ENCODE assay signal across 23 mouse cellular contexts in genomic region chr19:47135568-47135967, GRCm38 (mm10). TPM values are rescaled to one million over a fixed set of nuclear protein-coding genes. Genes with fewer than 3 reads are reported as not detected.
"Had no signal": no experiment of that assay in that cellular context is flagged by ENCODE, and none has a peak within 500 bp of the region (broad histone marks: within the 10 kb centered on the region; RNA-seq: fewer than 3 reads in every experiment).

No protein-coding gene starts in this region.

- H3K27me3 ChIP-seq: midbrain, embryonic 15.5 days had no signal

- DNase-seq: kidney, adult 8-10 months; kidney, postnatal 25 days; layer of hippocampus, adult 9-11 months; liver; lung, adult 2 months; lung, postnatal 36 days; retina, postnatal 1 day; right cerebral cortex, postnatal 14 days; thymus, adult 2 months; thymus, postnatal 25 days had no signal

- H3K4me2 ChIP-seq: limb, embryonic 12.5 days; liver, embryonic 15.5 days; midbrain, embryonic 11.5 days; midbrain, embryonic 15.5 days; neural tube, embryonic 13.5 days had no signal

- ATAC-seq: lung, postnatal 0 days; midbrain, embryonic 15.5 days had no signal

- H3K4me3 ChIP-seq: limb, embryonic 12.5 days; liver, embryonic 15.5 days; midbrain, embryonic 15.5 days; neural tube, embryonic 13.5 days had no signal

- H3K27ac ChIP-seq: limb, embryonic 12.5 days; liver, embryonic 15.5 days; midbrain, embryonic 15.5 days; neural tube, embryonic 13.5 days had no signal

- H3K9me3 ChIP-seq: limb, embryonic 12.5 days; liver, embryonic 15.5 days; midbrain, embryonic 15.5 days; neural tube, embryonic 13.5 days had no signal

- H3K9ac ChIP-seq: limb, embryonic 12.5 days; liver, embryonic 15.5 days; midbrain, embryonic 15.5 days; neural tube, embryonic 13.5 days had no signal

RNA-seq across cellular contexts. Expression of gene Calhm1, which starts 8.5 kb away (rescaled TPM):
- total RNA-seq: left cerebral cortex, postnatal 36 days; megakaryocyte progenitor cell, adult 5-6 weeks; monocyte, adult 5-6 weeks had no signal
- polyA plus RNA-seq: kidney, embryonic 16.5 days; limb, embryonic 12.5 days; liver, embryonic 15.5 days; lung, adult 2 months; lung, postnatal 0 days; midbrain, embryonic 11.5 days; midbrain, embryonic 15.5 days; neural tube, embryonic 13.5 days; small intestine, adult 2 months; stomach, embryonic 14.5 days; thymus, adult 2 months; urinary bladder, adult 2 months had no signal

RNA-seq across cellular contexts. Expression of gene Calhm3, which starts 22.0 kb away (rescaled TPM):
- total RNA-seq: left cerebral cortex, postnatal 36 days; megakaryocyte progenitor cell, adult 5-6 weeks; monocyte, adult 5-6 weeks had no signal
- polyA plus RNA-seq: kidney, embryonic 16.5 days; limb, embryonic 12.5 days; liver, embryonic 15.5 days; lung, adult 2 months; lung, postnatal 0 days; midbrain, embryonic 11.5 days; midbrain, embryonic 15.5 days; neural tube, embryonic 13.5 days; stomach, embryonic 14.5 days; urinary bladder, adult 2 months had no signal

RNA-seq across cellular contexts. Expression of gene Neurl1a, which starts 43.1 kb away (rescaled TPM):
- total RNA-seq: monocyte, adult 5-6 weeks had no signal
